Mouse (Mus musculus) liver, embryonic 14.5 days (tissue): ENCODE data around the gene Nadk2. TPM values are rescaled to one million over a fixed set of nuclear protein-coding genes. Genes with fewer than 3 reads are reported as not detected.

ENCODE experiments used
- ATAC-seq: fragments of 200-750 bp; cut with Nextera tagmentation; 2 replicates; pipeline ENCODE4 v1.8.0; 2017; ENCODE audit warnings: moderate number of reproducible peaks, mild to moderate bottlenecking, moderate library complexity; ENCODE audit not compliant: insufficient read depth
- DNase-seq, 3 experiments: peaks; one replicate each; pipeline ENCODE4 v3.0.0-alpha.2; 2012 to 2013; ENCODE audit warnings: low read depth in 3 of 3, low spot score in 3 of 3
- H3K27ac ChIP-seq: fragments of 300-500 bp; sonication (generic); 2 replicates; pipeline ENCODE4 v1.5.1; 2014; ENCODE audit warnings: moderate library complexity, mild to moderate bottlenecking, control low read depth, inconsistent platforms
- H3K27me3 ChIP-seq: fragments of 300-500 bp; sonication (generic); 2 replicates; pipeline ENCODE4 v1.6.1; 2014; ENCODE audit warnings: mild to moderate bottlenecking, low read length, moderate library complexity; ENCODE audit not compliant: control insufficient read depth, insufficient read depth
- H3K36me3 ChIP-seq: fragments of 300-500 bp; sonication (generic); replicated peaks from 2 replicates; pipeline ENCODE4 v1.6.1; 2014; ENCODE audit warnings: low read depth; ENCODE audit not compliant: control insufficient read depth, insufficient read depth
- H3K4me1 ChIP-seq, 2 experiments: fragments of 200-500 bp in 1 of 2; fragments of 300-500 bp in 1 of 2; sonication (generic) in 1 of 2; replicated peaks; 2 replicates each; pipeline ENCODE4 v1.6.1; 2012 to 2014; ENCODE audit warnings: antibody characterized with exemption in 1 of 2, inconsistent platforms in 1 of 2, low read length in 1 of 2; ENCODE audit not compliant: control insufficient read depth in 2 of 2, insufficient read depth in 2 of 2
- H3K4me2 ChIP-seq: fragments of 300-500 bp; sonication (generic); 2 replicates; pipeline ENCODE4 v1.6.1; 2014; ENCODE audit warnings: low read depth, mild to moderate bottlenecking, control low read depth, moderate library complexity
- H3K4me3 ChIP-seq, 2 experiments: fragments of 200-500 bp in 1 of 2; fragments of 300-500 bp in 1 of 2; sonication (generic) in 1 of 2; 2 replicates each; pipeline ENCODE4 v1.5.1; 2012 to 2014; ENCODE audit warnings: low read depth in 2 of 2, low read length in 2 of 2, mild to moderate bottlenecking in 2 of 2, control low read depth in 1 of 2, inconsistent platforms in 1 of 2, moderate library complexity in 1 of 2; ENCODE audit not compliant: insufficient read depth in 1 of 2
- H3K9ac ChIP-seq: fragments of 300-500 bp; sonication (generic); replicated peaks from 2 replicates; pipeline ENCODE4 v1.6.1; 2014; ENCODE audit warnings: mild to moderate bottlenecking, control low read depth, moderate library complexity
- H3K9me3 ChIP-seq: fragments of 300-500 bp; sonication (generic); 2 replicates; pipeline ENCODE4 v1.6.1; 2016; ENCODE audit warnings: low read length, mixed read lengths; ENCODE audit not compliant: control insufficient read depth
- CTCF ChIP-seq: IDR thresholded peaks from 2 replicates; pipeline ENCODE4 v1.5.1; 2016; ENCODE audit warnings: antibody characterized with exemption, low read depth, control low read depth
- EP300 ChIP-seq: IDR thresholded peaks from 2 replicates; pipeline ENCODE4 v1.6.1; 2016; ENCODE audit warnings: antibody characterized with exemption, low read depth
- whole genome bisulfite sequencing: fragments of 180-500 bp; shearing (Covaris S2); extraction: QIAGEN DNeasy Blood & Tissue Kit; methylation state at CpG from one replicate; pipeline ENCODE4 v1.1.7; 2014; ENCODE audit not compliant: insufficient replicate concordance; 5-methylcytosine and 5-hydroxymethylcytosine counted together
- polyA plus RNA-seq, 2 experiments: library from polyadenylated mRNA; depleted of rRNA in 1 of 2; stranded (reverse) in 1 of 2; unstranded in 1 of 2; fragments of >200 nt; fragmentation: Nextera tagmentation in 1 of 2; extraction: Ambion mirVana in 1 of 2; gene quantifications; 2 replicates each; pipeline versions ENCODE4 v1.2.1 to v1.2.3; 2012 to 2014

Nadk2 gene
- polyA plus RNA-seq, 2 experiments = 96.0 to 113 TPM

- under 1% methylated on average over 34 of the region's 34 CpGs for WGBS
These were observed 69.2 kb downstream of the Nadk2 start, which contains the start of gene Lmbrd2 for GRCm38 (mm10) chr15:9140252-9140680. Gene Lmbrd2, plus strand, starts transcription at chr15:9140550.

GRCm38 (mm10) chr15:9140684-9141171 lies 69.7 kb downstream of the Nadk2 start:
- Histone ChIP-seq H3K9ac (peak overlapping the region; percentile 90), H3K27me3 (no peaks in the 10 kb centered on the region), H3K9me3 (no peaks in the 10 kb centered on the region), H3K36me3 (peaks cover 21% of the 10 kb centered on the region), H3K27ac (peak overlapping the region; percentile 47), H3K4me2 (peak overlapping the region; percentile 89), H3K4me1 (peaks cover 10 to 19% of the 10 kb centered on the region in 2 experiments), H3K4me3 (peak overlapping the region; percentile 80 to 99)
- TF ChIP-seq CTCF (no peak), EP300 (no peak)
- DNase-seq (peak in 2 of 3 experiments; percentile 34 to 44), ATAC-seq (peak; percentile 74)
- WGBS = under 1% methylated on average over 34 of the region's 37 CpGs

More at GRCm38 (mm10) chr15:9140252-9140680, 69.2 kb downstream of the Nadk2 start, which contains the start of gene Lmbrd2:
- no peak for TF ChIP-seq EP300
- TF ChIP-seq CTCF = peak; percentile 14; the same call in 1 of the 2 replicates
- no peaks in the 10 kb centered on the region for H3K27me3 ChIP-seq
- DNase-seq = peak; percentile 96 to 98 (median 98)
- peak within 1 kb of the TSS; percentile 80 to 99 for H3K4me3 ChIP-seq
- peak within 1 kb of the TSS; percentile 94 for H3K4me2 ChIP-seq
- H3K9me3 ChIP-seq = no peaks in the 10 kb centered on the region
- ATAC-seq = peak; percentile 99
- peaks cover 21% of the 10 kb centered on the region for H3K36me3 ChIP-seq
- H3K27ac ChIP-seq = peak within 1 kb of the TSS; percentile 47
- peaks cover 10 to 20% of the 10 kb centered on the region in 2 experiments for H3K4me1 ChIP-seq
- peak within 1 kb of the TSS; percentile 90 for H3K9ac ChIP-seq

- no peaks in the 10 kb centered on the region for H3K9me3 ChIP-seq
- no peak within 1 kb of the TSS for H3K27ac ChIP-seq
- H3K27me3 ChIP-seq = no peaks in the 10 kb centered on the region
- no peak within 1 kb of the TSS for H3K4me3 ChIP-seq
- no peaks in the 10 kb centered on the region; the same call in 1 of the 2 replicates for H3K36me3 ChIP-seq
- no peak within 1 kb of the TSS for H3K9ac ChIP-seq
- ATAC-seq (no peak), DNase-seq (no peak)
- no peaks in the 10 kb centered on the region for H3K4me1 ChIP-seq
- no peak within 1 kb of the TSS for H3K4me2 ChIP-seq
- TF ChIP-seq CTCF (no peak), EP300 (no peak)
These were observed 84.3 kb downstream of the Nadk2 start, which contains the start of gene Skp2 for GRCm38 (mm10) chr15:9155325-9155724. Gene Skp2, minus strand, starts transcription at chr15:9155425.

Other genes with a start within 250 kb of the Nadk2 start
- 0.14 and 0.16 TPM in 2 replicates for gene Ranbp3l, start 103.3 kb upstream of the Nadk2 start, polyA plus RNA-seq (2012; rRNA removed)
- gene Ranbp3l, start 103.3 kb upstream of the Nadk2 start, polyA plus RNA-seq (2014; fragmentation: Nextera tagmentation; extraction: Ambion mirVana) = 0.28 and 0.60 TPM in 2 replicates
- 2.7 and 3.1 TPM in 2 replicates for gene Lmbrd2, start 69.3 kb downstream of the Nadk2 start, polyA plus RNA-seq (2012; rRNA removed)
- 2.1 and 2.4 TPM in 2 replicates for gene Lmbrd2, start 69.3 kb downstream of the Nadk2 start, polyA plus RNA-seq (2014; fragmentation: Nextera tagmentation; extraction: Ambion mirVana)
- 6.9 and 9.8 TPM in 2 replicates for gene Skp2, start 84.2 kb downstream of the Nadk2 start, polyA plus RNA-seq (2012; rRNA removed)
- 23.2 and 25.5 TPM in 2 replicates for gene Skp2, start 84.2 kb downstream of the Nadk2 start, polyA plus RNA-seq (2014; fragmentation: Nextera tagmentation; extraction: Ambion mirVana)
- 0.88 TPM in 2 replicates for gene Ugt3a1, start 205.6 kb downstream of the Nadk2 start, polyA plus RNA-seq (2012; rRNA removed)
- 0.84 and 2.0 TPM in 2 replicates for gene Ugt3a1, start 205.6 kb downstream of the Nadk2 start, polyA plus RNA-seq (2014; fragmentation: Nextera tagmentation; extraction: Ambion mirVana)